Mouse (Mus musculus) megakaryocyte progenitor cell, adult 5-6 weeks (primary cell): ENCODE data around the gene Ephb4. TPM values are rescaled to one million over a fixed set of nuclear protein-coding genes. Genes with fewer than 3 reads are reported as not detected.

Experiments
- ATAC-seq: replicated peaks from 2 replicates; pipeline ENCODE4 v1.8.0; 2016; ENCODE audit warnings: mild to moderate bottlenecking, moderate TSS enrichment, inconsistent platforms; ENCODE audit not compliant: poor library complexity
- total RNA-seq, 2 experiments: library from RNA; stranded (forward) in 1 of 2; stranded (reverse) in 1 of 2; fragments of 157-497, 149-512 nt in 1 of 2; fragments of 200-1000 nt in 1 of 2; gene quantifications; 2 replicates each; pipeline versions ENCODE4 v1.2.3 to v1.2.4; 2015 to 2017

Ephb4 gene
- total RNA-seq, 2 experiments from 2014 or later = 0.05 TPM; not detected in 1

DNA sequence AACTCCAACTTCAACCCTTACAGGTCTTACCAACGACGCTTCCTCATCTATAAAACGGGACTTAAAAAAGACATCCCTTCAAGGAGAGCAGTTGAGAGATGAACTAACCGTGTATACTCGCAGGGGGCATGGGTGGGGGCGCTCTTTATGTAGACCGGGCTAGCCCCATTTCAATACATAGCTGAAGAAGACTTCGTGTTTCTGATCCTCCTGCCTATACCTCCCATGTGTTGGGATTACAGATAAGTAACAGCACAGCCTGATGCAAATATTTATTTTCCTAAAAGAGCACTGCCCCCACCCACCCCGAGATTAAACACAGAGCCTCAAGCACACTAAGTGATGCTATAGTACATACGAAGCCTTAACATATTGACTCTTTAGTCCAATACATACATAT lies 15.6 kb upstream of the Ephb4 start:
- ATAC-seq = no peak

DNA sequence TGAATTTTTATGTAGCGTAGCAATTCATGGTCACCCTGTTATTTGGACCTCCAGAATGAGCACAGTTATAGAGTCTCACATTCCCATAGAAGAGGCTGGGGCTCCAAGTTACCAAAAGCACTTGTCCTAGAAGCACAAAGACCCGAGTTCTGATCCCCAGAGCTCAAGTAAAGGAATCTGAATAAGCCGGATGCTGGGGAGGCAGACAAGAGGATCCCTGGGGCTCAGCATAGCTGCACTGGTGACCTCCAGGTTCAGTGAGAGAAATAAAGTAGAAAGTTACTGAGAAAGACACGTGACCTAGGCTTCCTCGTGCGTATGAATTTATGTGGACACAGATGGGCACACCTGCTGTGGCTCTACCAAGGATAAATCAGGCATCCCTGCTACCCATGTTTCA lies 14.8 kb upstream of the Ephb4 start:
- ATAC-seq = no peak

DNA sequence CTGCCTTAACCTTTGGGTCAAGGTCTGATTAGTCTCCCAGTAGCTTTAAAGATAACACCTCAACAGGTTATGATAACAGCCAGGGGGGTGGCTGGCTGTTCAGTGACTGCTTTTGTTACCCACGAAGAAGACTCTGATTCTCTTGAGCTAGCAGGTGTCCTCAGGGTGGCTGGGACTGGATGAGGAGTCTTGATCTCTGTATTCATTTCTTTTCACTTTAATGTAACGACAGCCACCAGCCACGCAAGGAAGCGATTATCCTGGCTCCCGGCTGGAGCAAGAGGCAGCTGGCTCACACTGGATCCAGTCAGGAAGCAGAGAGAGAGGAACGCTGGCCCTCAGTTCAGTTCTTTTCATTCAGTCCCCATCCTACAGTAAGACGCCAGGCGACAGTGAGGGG lies 12.7 kb upstream of the Ephb4 start:
- ATAC-seq = no peak

- peak; percentile 47 for ATAC-seq
Observed at GRCm38 (mm10) chr5:137338256-137338655, 11.7 kb upstream of the Ephb4 start.

DNA sequence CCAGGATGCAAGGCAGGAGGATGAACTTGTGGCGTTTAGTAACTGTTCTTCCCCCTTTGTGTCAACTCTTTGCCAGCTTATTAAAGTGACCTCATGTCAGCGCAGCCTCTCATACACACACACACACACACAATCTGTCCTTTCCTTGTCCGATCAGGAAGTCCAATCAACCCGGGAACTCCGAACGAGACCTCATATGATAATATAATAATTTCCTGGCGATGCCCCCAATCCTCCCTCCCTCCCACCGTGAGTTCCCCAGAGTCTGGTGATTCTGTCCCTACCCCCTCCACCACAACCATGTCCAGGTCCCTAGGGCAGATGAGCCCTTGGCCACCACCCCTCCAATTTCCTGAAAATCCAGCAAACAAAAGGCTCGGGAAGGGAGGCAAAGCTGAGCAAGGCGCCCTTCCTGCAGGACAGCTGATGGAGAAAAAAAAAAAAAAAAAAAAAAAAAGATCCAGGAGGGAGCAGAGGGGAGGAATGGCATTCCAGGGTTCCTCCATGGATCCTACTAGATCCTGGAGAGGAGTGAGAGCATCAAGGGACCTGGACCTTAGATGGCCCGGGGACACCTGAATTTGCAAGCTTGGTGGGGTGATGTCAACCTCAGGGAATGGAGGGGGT lies 11.1 kb upstream of the Ephb4 start:
- ATAC-seq = no peak

- peak; percentile 69 for ATAC-seq
Observed at GRCm38 (mm10) chr5:137339290-137339979, 10.5 kb upstream of the Ephb4 start.

DNA sequence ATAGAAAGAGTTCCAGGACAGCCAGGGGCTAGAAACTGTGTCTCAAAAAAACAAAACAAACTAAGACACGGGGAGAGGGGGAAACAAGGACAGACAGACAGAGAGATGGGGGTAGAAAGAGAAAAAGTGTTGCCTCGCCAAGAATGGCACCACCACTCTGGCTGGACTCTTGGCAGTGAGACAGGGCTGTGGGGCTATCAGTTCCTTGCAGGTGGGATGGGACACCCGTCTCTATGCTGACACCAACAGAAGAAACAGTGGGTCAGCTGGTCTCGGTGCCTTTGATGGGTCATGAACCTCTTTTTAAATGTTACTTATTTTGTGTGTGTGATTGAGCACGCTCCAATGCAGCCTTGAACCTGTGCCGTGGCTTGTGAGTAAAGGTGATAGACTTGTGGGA lies 9.7 kb upstream of the Ephb4 start:
- peak; percentile 32 for ATAC-seq

GRCm38 (mm10) chr5:137342407-137343012 lies 7.4 kb upstream of the Ephb4 start:
- ATAC-seq = no peak

DNA sequence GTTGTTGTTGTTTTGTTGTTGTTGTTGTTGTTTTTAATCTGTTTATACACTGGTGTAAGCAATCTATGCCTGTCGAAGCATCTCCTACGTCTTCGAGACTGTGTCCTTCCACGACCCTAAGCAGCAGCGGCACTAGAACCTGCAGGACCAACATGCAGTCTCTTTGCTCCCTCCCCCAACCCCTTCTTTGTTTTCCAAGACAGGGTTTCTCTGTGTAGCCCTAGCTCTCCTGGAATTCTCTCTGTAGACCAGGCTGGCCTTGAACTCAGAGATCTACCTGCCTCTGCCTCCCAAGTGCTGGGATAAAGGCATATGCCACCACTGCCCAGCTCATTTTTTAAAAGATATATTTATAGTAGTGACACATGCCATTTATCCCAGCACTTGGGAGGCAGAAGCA lies 6.5 kb upstream of the Ephb4 start:
- ATAC-seq = no peak

DNA sequence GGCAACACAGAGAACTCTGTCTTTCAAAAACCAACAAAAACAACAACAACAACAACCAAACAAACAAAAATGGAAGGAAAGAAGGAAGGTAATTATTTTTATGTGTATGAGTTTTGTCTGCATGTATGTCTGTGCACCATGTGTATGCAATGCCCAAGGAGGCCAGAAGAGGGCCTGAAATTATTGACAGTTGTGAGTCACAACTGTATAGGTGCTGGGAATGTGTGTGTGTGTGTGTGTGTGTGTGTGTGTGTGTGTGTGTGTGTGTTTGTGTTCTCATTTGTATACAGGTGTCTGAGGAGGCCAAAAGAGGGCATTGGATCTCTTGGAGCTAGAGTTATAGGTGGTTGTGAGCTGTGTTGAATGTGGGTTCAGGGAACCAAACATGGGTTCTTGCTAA lies 6.0 kb upstream of the Ephb4 start:
- no peak for ATAC-seq

DNA sequence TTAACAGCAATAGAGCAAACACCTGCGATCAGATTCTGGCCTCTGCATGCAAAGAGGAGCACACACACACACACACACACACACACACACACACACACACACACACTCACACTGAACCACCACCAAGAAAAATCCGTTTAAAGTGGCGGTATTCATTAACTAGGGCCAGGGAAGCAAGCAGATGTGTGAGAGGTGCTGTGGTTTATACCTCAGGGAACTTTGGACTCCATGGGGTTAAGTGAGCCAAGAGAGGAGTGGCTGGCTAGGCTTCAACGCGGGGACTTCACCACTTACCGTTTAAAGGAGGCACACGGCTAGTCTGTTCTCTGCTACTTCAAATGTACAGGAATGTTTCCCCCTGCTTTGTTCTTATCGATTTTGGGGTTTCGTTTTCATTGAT lies 4.1 kb upstream of the Ephb4 start:
- ATAC-seq = peak; percentile 57

DNA sequence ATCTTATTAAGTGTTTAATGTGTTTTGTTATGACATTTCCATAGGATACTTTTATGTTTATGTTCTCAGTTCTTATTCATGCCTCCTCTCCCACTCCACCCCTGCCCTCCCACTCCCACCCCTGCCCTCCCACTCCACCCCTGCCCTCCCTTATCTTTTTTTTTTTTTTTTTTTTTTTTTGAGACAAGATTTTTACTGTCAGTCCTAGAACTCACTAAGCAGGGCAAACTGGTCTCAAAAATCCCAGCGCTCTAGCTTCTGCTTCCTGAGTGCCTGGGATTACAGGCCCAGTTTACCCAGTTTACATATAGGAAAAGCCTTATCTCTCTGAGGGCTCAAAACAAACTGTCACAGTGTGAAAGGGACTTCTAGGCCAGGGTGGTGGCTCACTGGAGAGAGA lies 3.5 kb upstream of the Ephb4 start:
- no peak for ATAC-seq

- ATAC-seq = no peak
Observed at GRCm38 (mm10) chr5:137346983-137347382, 2.9 kb upstream of the Ephb4 start.

DNA sequence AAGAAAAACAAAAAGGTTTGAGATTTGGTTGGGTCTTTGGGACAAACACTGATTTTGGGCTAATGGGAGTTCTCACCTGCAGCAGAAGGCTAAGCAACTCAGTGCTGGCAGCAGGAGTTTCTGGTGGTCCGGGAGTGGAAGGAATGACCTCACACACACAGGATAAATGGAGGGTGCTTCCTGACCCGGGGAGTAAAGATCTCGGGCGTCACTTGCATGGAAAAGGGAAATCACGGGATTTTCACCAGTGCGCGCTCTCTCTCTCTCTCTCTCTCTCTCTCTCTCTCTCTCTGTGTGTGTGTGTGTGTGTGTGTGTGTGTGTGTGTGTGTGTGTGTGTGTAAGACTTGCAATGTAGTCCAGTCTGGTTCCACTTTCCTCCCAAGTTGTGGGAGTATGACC lies 2.1 kb upstream of the Ephb4 start:
- ATAC-seq = no peak

GRCm38 (mm10) chr5:137348482-137349383 lies 1.2 kb upstream of the Ephb4 start:
- ATAC-seq = no peak

DNA sequence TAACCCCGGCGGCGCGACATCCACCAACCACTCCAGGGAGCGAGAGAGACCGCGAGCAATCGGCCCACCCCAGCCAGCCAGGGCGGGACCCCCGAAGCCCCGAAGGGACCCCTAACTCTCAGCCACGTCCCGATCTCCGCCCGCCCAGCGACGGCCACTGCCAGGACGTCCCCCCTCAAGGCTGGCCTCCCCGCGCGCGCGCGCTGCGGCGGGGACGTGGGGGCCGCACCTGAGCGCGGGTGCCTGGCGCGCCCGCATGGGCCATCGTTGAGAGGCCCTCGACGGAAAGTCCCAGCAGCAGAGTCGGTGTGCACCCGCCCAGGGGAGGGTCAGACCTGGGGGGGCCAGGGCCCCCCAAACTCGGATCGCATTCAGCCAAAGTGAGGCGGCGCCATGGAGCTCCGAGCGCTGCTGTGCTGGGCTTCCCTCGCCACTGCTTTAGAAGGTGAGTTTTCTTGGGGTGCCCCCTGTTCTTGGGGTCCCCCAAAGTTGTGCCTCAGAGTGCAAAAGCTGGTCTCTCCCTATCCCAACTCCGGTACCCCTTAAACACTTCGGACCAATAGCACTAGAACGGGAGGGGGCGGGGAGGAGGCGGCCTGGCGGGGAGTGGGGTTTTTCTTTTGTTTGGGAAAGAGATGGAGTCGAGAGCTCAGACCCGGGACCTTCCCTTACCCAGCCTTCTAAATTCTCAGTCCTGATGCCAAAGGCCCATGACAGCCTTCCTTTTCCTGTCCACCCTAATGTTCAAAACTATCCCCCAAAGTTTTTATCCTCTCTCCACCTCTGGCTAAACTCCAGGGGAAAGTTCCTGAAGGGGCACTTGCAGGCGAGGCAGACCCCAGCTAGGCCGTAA lies 522 bp downstream of the Ephb4 start:
- ATAC-seq = no peak

DNA sequence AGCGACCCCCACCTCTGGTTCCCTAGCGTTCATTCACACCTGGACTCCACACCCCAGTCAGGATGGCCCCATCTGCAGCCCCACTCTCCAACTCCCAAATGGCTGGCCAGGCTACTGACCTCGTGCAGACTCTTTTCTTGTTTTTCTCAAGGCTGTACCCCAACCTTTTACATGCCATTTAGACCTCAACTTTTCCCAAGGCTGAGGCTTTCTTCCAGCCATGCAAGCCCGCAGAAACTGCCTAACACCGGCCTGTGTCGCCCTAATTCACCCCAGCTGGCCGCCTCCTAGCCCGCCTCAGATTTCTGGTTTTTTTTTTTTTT lies 1.1 kb downstream of the Ephb4 start:
- no peak for ATAC-seq

DNA sequence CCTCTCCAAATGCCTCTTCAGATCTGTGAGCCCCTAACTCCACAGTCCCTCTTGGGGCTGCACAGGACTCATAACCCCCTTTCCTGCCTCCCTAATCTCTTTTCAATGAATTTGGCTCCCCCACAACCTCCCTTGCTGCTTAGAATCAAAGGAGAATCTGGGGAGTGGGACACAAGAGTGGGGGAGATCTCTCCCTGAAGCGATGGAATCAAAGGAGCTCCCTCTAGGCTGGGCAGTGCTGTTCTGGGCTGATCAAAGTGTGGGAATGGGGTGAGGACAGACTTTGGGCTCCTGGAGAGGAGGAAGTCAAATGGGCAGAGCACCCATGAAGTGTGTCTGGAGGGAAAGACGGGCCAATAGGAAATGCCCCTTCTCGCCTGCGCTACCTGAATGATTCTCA lies 1.5 kb downstream of the Ephb4 start:
- ATAC-seq = no peak

GRCm38 (mm10) chr5:137352011-137352975 lies 2.4 kb downstream of the Ephb4 start:
- ATAC-seq = no peak

- no peak for ATAC-seq
Observed at GRCm38 (mm10) chr5:137354091-137354490, 4.2 kb downstream of the Ephb4 start.
